Mouse (Mus musculus) layer of hippocampus, postnatal 36 days (tissue): ENCODE data around the gene Omp. TPM values are rescaled to one million over a fixed set of nuclear protein-coding genes. Genes with fewer than 3 reads are reported as not detected.

Experiments used
- DNase-seq, 2 experiments: peaks; one replicate each; pipeline ENCODE4 v3.0.0; 2022
- total RNA-seq, 2 experiments: library from RNA; stranded (reverse); gene quantifications; 2 replicates each; pipeline ENCODE4 v1.2.3; 2021

Gene Omp
- total RNA-seq, 2 experiments from 2014 or later = 1.1 to 1.2 TPM

- no peak for DNase-seq
Measured at GRCm38 (mm10) chr7:98139216-98139615, 6.1 kb downstream of the Omp start.

- no peak for DNase-seq
Measured at GRCm38 (mm10) chr7:98137995-98138394, 7.3 kb downstream of the Omp start.

- DNase-seq = no peak
Measured at GRCm38 (mm10) chr7:98137583-98137982, 7.7 kb downstream of the Omp start.

GRCm38 (mm10) chr7:98131751-98132150 lies 13.6 kb downstream of the Omp start:
- no peak for DNase-seq

GRCm38 (mm10) chr7:98125473-98125872 lies 19.8 kb downstream of the Omp start:
- no peak for DNase-seq

GRCm38 (mm10) chr7:98124701-98125100 lies 20.6 kb downstream of the Omp start:
- no peak for DNase-seq

- no peak for DNase-seq
Measured at GRCm38 (mm10) chr7:98121673-98122072, 23.6 kb downstream of the Omp start.

- no peak for DNase-seq
Measured at GRCm38 (mm10) chr7:98121241-98121640, 24.1 kb downstream of the Omp start.

- DNase-seq = peak; percentile 49 to 60
Measured at GRCm38 (mm10) chr7:98120325-98120724, 25.0 kb downstream of the Omp start.

- DNase-seq = no peak
Measured at GRCm38 (mm10) chr7:98119961-98120232, 25.4 kb downstream of the Omp start.

- no peak for DNase-seq
Measured at GRCm38 (mm10) chr7:98119179-98119960, 25.9 kb downstream of the Omp start, which contains the start of gene Myo7a. TSS of gene Myo7a (minus strand) at chr7:98119524.

- DNase-seq = no peak
Measured at GRCm38 (mm10) chr7:98117012-98117660, 28.2 kb downstream of the Omp start.

GRCm38 (mm10) chr7:98114656-98115055 lies 30.6 kb downstream of the Omp start:
- DNase-seq = no peak

- DNase-seq = no peak
Measured at GRCm38 (mm10) chr7:98111233-98111632, 34.1 kb downstream of the Omp start.

- DNase-seq = no peak
Measured at GRCm38 (mm10) chr7:98109771-98110170, 35.5 kb downstream of the Omp start.

GRCm38 (mm10) chr7:98108636-98109430 lies 36.5 kb downstream of the Omp start:
- no peak for DNase-seq

GRCm38 (mm10) chr7:98106272-98106671 lies 39.0 kb downstream of the Omp start:
- no peak for DNase-seq

- DNase-seq = no peak
Measured at GRCm38 (mm10) chr7:98104481-98105435, 40.5 kb downstream of the Omp start.

- no peak for DNase-seq
Measured at GRCm38 (mm10) chr7:98103942-98104292, 41.4 kb downstream of the Omp start.

- peak; percentile 68 to 77 for DNase-seq
Measured at GRCm38 (mm10) chr7:98103002-98103941, 42.0 kb downstream of the Omp start.

GRCm38 (mm10) chr7:98102488-98102887 lies 42.8 kb downstream of the Omp start:
- no peak for DNase-seq
